8 mouse cellular contexts compared by ENCODE assay signal in genomic region chr2:128966641-128967580, GRCm38 (mm10). TPM values are rescaled to one million over a fixed set of nuclear protein-coding genes. Genes with fewer than 3 reads are reported as not detected.
DNase-seq lines count a peak whose midpoint lies in the region; ATAC-seq lines count a peak whose summit lies in the region.

Gene Zc3h6 (plus strand): TSS chr2:128967402.

- DNase-seq in adrenal gland, adult (ENCODE audit: inconsistent age in 2 of 2, low spot score in 1 of 2), result peak; percentile 99 to 100
- peak; percentile 99 for DNase-seq in embryo, embryonic 10.5 days (ENCODE audit: low spot score)
- peak; percentile 99 for DNase-seq in gastrocnemius, postnatal 14 days
- peak; percentile 100 for DNase-seq in intestine, embryonic 14.5 days (ENCODE audit: low spot score)
- peak; percentile 98 to 99 for DNase-seq in left cerebral cortex, postnatal 14 days (ENCODE audit: low spot score in 2 of 2)
- DNase-seq in mesoderm, embryonic 11.5 days (ENCODE audit: low read depth, low spot score), result peak; percentile 98
- DNase-seq in right cerebral cortex, postnatal 36 days (ENCODE audit: low spot score in 2 of 2), result peak; percentile 95 to 97
- DNase-seq in yolk sac, embryonic 10.5 days (ENCODE audit: low spot score), result peak; percentile 97

- intact Hi-C loops in gastrocnemius, postnatal 14 days (cut with DNase I; ENCODE audit: low total_unique reads), result no loop called here
- intact Hi-C loops in left cerebral cortex, postnatal 14 days (cut with DNase I), result no loop called here

- peak; percentile 98 for ATAC-seq in intestine, embryonic 14.5 days (replicated peaks; ENCODE audit: low FRiP score, low TSS enrichment, low read depth)

- H3K9ac ChIP-seq in intestine, embryonic 14.5 days (ENCODE audit: low read length), result peak within 1 kb of the TSS; percentile 99

- H3K27me3 ChIP-seq in intestine, embryonic 14.5 days (replicated peaks; ENCODE audit: control insufficient read depth, insufficient read depth, low read length), result no peaks in the 10 kb centered on the region

- peaks cover 7% of the 10 kb centered on the region for H3K4me1 ChIP-seq in intestine, embryonic 14.5 days (replicated peaks; ENCODE audit: control insufficient read depth, insufficient read depth, low read length)

- 1% methylated on average over 65 of the region's 65 CpGs for WGBS in intestine, embryonic 14.5 days

- H3K4me2 ChIP-seq in intestine, embryonic 14.5 days (ENCODE audit: low read length), result peak within 1 kb of the TSS; percentile 60

- H3K27ac ChIP-seq in intestine, embryonic 14.5 days (ENCODE audit: low read depth), result peak within 1 kb of the TSS; percentile 100

- H3K36me3 ChIP-seq in intestine, embryonic 14.5 days (ENCODE audit: control insufficient read depth, insufficient read depth, low read length), result no peaks in the 10 kb centered on the region

- no peaks in the 10 kb centered on the region for H3K9me3 ChIP-seq in intestine, embryonic 14.5 days (ENCODE audit: control insufficient read depth, low read length)

- peak within 1 kb of the TSS; percentile 81 for H3K4me3 ChIP-seq in intestine, embryonic 14.5 days (ENCODE audit: low read depth, low read length)

RNA-seq across cellular contexts. Expression of gene Zc3h6, which starts in this region (rescaled TPM):
- 1 to 10 TPM; 4.6 to 6.8 TPM for total RNA-seq in gastrocnemius, postnatal 14 days (2021)
- 1.7 and 1.9 TPM in 2 replicates for polyA plus RNA-seq in intestine, embryonic 14.5 days (2014; fragmentation: Nextera tagmentation; extraction: Ambion mirVana)
- total RNA-seq in left cerebral cortex, postnatal 14 days (2021), result 10 to 100 TPM; 11.4 to 13.3 TPM

Comparison
In these comparisons a context has a peak if more than half of its experiments do, and no peak if none do; other contexts are left out.
1. Peak in every context shown above with its lines: DNase-seq, ATAC-seq, H3K4me3 ChIP-seq and H3K27ac ChIP-seq.